Mouse (Mus musculus) kidney, embryonic 15.5 days (tissue): ENCODE data around the gene Notum. TPM values are rescaled to one million over a fixed set of nuclear protein-coding genes. Genes with fewer than 3 reads are reported as not detected.

Source experiments
- ATAC-seq: fragments of 200-750 bp; cut with Nextera tagmentation; replicated peaks from 2 replicates; pipeline ENCODE4 v1.8.0; 2017; ENCODE audit warnings: moderate TSS enrichment; ENCODE audit not compliant: low FRiP score
- H3K27ac ChIP-seq: fragments of 300-500 bp; sonication (generic); 2 replicates; pipeline ENCODE4 v1.5.1; 2015; ENCODE audit warnings: mild to moderate bottlenecking, inconsistent platforms
- H3K27me3 ChIP-seq: fragments of 300-500 bp; sonication (generic); 2 replicates; pipeline ENCODE4 v1.6.1; 2015; ENCODE audit warnings: inconsistent platforms
- H3K36me3 ChIP-seq: fragments of 300-500 bp; sonication (generic); 2 replicates; pipeline ENCODE4 v1.6.1; 2015; ENCODE audit warnings: inconsistent platforms
- H3K4me1 ChIP-seq: fragments of 300-500 bp; sonication (generic); 2 replicates; pipeline ENCODE4 v1.6.1; 2015; ENCODE audit warnings: inconsistent platforms
- H3K4me2 ChIP-seq: fragments of 300-500 bp; sonication (generic); 2 replicates; pipeline ENCODE4 v1.6.1; 2015; ENCODE audit warnings: moderate library complexity, mild to moderate bottlenecking, inconsistent platforms
- H3K4me3 ChIP-seq: fragments of 300-500 bp; sonication (generic); replicated peaks from 2 replicates; pipeline ENCODE4 v1.5.1; 2015; ENCODE audit warnings: mild to moderate bottlenecking, inconsistent platforms
- H3K9ac ChIP-seq: fragments of 300-500 bp; sonication (generic); 2 replicates; pipeline ENCODE4 v1.6.1; 2015; ENCODE audit warnings: mild to moderate bottlenecking, inconsistent platforms
- H3K9me3 ChIP-seq: fragments of 300-500 bp; sonication (generic); replicated peaks from 2 replicates; pipeline ENCODE4 v1.6.1; 2016; ENCODE audit warnings: inconsistent platforms
- WGBS: fragments of 180-500 bp; shearing (Covaris S2); methylation state at CpG from one replicate; pipeline ENCODE4 v1.1.7; 2015; ENCODE audit warnings: mixed read lengths; 5-methylcytosine and 5-hydroxymethylcytosine counted together
- polyA plus RNA-seq: library from polyadenylated mRNA; unstranded; fragments of >200 nt; fragmentation: Nextera tagmentation; extraction: Ambion mirVana; gene quantifications from 2 replicates; pipeline ENCODE4 v1.2.1, GENCODE M21; 2015

Notum gene
- polyA plus RNA-seq, 1 experiment from 2014 or later = 7.7 TPM

DNA sequence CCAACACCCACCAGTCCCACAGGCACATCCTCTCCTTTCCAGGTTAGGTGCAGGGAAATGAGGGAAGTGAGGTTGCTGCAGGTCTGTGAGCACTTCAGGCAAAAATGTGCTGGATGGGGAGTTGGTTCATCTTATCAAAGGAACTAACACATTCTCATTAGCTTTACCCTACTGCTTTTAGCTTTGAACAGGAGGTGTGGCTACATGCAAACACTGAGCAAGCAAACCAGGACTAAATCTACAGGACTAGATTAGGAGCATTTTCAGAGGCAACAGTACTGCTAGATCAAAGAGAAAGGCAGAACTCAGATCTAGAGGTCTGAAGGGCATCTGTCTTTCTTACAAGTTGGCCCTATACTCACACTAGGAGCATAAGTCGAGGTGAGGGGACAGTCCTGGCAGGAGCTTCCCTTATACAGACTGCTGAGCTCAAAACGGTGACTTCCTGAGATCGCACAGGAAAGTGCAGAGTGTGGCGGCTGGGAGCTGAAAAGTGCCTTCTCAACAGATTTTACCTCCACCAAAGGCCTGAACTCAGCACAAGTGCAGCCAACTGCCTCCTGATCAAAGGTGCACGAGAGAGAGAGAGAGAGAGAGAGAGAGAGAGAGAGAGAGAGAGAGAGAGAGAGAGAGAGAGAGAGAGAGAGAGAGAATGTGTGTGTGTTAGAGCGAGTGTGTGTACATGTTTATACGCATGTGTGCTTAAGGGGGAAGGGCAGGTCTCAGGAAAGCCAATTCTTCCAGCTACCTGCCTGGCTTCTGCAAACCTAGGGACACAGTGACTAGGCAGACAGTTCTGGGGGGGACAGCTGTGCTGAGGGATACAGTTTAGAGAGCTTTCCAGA is 29.9 kb downstream of the Notum start:
- Histone ChIP-seq H3K4me2 (peak overlapping the region; percentile 90), H3K4me1 (peaks cover 44% of the 10 kb centered on the region), H3K4me3 (peak overlapping the region; percentile 98), H3K27ac (peak overlapping the region; percentile 92), H3K36me3 (peaks cover 31% of the 10 kb centered on the region), H3K27me3 (no peaks in the 10 kb centered on the region), H3K9me3 (no peaks in the 10 kb centered on the region), H3K9ac (peak overlapping the region; percentile 27; the same call in 1 of the 2 replicates)
- WGBS = 32% methylated on average over 7 of the region's 7 CpGs
- no peak for ATAC-seq

DNA sequence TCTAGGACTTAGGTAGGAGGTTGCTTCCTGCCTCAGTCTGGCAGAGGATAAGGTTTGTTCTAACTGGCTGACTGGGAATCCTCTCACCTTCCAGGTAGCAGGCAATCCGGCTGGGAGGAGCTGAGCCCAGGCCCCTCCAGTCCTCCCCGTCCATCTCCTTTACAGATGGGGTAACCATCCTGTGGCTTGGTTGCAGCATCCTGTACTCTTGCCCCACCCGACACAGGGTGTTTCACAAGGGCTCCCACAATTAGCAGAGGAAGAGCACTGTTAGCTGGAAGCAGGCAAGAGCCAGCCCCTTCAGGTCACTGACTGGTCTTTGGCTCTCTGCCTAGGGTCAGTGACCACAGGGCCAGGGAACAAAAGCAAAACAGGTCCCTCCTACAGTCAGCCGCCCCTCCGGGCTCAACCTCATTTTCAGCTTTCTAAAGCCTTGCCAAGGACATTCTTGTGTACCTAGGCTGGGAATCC is 30.5 kb downstream of the Notum start:
- 20% methylated on average over 5 of the region's 5 CpGs for WGBS

DNA sequence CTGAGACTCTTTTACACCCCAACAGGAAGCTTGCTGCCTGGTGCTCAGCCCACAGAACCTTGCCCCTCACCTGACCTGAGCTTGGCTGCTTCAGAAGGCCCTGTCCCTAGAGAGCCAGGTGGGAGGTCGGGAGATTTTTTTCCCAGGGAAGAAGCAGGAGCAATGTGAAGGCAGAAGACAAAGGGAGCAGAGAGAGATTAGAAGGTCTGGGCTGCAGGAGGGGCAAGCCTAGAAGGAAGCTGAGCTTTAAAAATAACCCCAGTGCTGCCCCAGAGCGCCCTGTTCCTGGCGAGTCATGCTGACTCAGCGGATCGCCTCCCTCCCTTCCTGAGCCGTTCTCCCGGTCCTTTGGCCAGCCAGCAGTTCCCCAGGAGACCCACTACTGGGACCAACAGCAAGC is 31.1 kb downstream of the Notum start:
- H3K4me2 ChIP-seq = peak overlapping the region; percentile 90
- H3K9me3 ChIP-seq = no peaks in the 10 kb centered on the region
- peak overlapping the region; percentile 92 for H3K27ac ChIP-seq
- peaks cover 53% of the 10 kb centered on the region for H3K4me1 ChIP-seq
- peak overlapping the region; percentile 27 for H3K9ac ChIP-seq
- WGBS = 19% methylated on average over 7 of the region's 7 CpGs
- peak overlapping the region; percentile 14; the same call in 1 of the 2 replicates for H3K4me3 ChIP-seq
- no peaks in the 10 kb centered on the region for H3K27me3 ChIP-seq
- ATAC-seq = no peak
- peaks cover 31% of the 10 kb centered on the region for H3K36me3 ChIP-seq

More for the DNA sequence above, 30.5 kb downstream of the Notum start:
- Histone ChIP-seq H3K27ac (peak overlapping the region; percentile 92), H3K9ac (peak overlapping the region; percentile 27; the same call in 1 of the 2 replicates), H3K36me3 (peaks cover 31% of the 10 kb centered on the region), H3K27me3 (no peaks in the 10 kb centered on the region), H3K4me3 (peak overlapping the region; percentile 14), H3K4me1 (peaks cover 48% of the 10 kb centered on the region), H3K9me3 (no peaks in the 10 kb centered on the region), H3K4me2 (peak overlapping the region; percentile 90)
- ATAC-seq = no peak

DNA sequence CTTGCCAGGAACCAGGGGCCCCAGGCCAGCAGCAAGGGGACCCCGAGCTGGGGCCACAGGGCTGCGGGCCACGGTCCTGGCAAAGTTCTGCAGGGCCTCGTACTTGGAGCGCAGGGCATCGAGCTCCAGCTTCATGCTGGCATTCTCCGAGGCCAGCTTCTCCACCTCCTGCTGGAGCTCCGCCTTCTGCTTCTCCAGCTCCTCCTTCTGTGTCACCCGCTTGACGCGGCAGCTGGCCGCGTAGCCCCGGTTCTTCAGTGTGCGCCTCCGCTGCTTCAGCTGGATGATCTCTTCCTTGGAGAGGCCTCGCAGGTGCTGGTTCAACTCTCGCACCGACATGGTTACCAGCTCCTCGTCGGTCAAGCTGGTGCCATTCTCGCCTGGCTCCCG is 31.6 kb downstream of the Notum start:
- H3K27ac ChIP-seq = peak overlapping the region; percentile 92
- H3K4me1 ChIP-seq = peaks cover 55% of the 10 kb centered on the region
- peaks cover 31% of the 10 kb centered on the region for H3K36me3 ChIP-seq
- 75% methylated on average over 23 of the region's 23 CpGs for WGBS
- H3K4me2 ChIP-seq = peak overlapping the region; percentile 90
- H3K9me3 ChIP-seq = no peaks in the 10 kb centered on the region
- 0 out of 2 replicates have a peak overlapping the region, but pooled peaks have one; percentile 27 for H3K9ac ChIP-seq
- no peaks in the 10 kb centered on the region for H3K27me3 ChIP-seq
- no peak for ATAC-seq
- H3K4me3 ChIP-seq = peak overlapping the region; percentile 14; the same call in 1 of the 2 replicates

DNA sequence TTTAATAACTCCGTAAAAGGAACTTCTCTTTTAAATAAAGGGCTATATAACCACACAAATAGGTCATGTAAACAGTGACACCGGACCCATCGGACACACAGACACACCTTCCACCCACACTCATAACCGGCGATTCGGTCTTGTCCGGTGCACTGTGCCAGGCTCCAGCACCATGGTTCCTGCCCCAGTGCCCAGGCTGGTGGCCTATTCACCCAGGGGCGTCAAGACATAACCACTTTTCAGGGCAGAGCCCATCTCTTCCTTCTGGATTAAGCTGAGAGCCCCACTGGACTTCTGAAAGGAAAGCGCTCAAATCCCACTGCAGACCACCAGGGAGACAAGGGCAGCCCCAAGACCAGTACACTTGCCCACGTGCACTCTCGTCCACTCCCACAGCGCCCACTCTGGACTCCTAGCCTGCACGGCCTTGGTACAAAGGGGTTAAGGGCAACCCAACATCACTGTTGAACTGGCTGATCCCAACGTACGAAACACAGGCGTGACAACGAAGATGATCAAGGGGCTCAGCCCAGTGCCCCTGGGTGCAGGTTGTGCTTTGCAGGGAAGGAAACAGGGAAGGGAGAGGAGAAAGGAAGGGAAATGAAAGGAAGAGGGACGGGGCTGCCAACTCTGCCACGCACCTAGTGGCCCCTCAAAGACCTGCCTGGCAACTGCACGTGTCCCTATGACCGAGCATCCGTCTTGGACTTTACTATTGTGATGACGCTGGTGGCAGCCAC is 32.2 kb downstream of the Notum start:
- Histone ChIP-seq H3K9me3 (no peaks in the 10 kb centered on the region), H3K9ac (0 out of 2 replicates have a peak overlapping the region, but pooled peaks have one; percentile 27), H3K36me3 (peaks cover 31% of the 10 kb centered on the region), H3K4me1 (peaks cover 56% of the 10 kb centered on the region), H3K4me2 (0 out of 2 replicates have a peak overlapping the region, but pooled peaks have one; percentile 90), H3K27ac (0 out of 2 replicates have a peak overlapping the region, but pooled peaks have one; percentile 15), H3K4me3 (no peak overlapping the region), H3K27me3 (no peaks in the 10 kb centered on the region)
- ATAC-seq = no peak
- 93% methylated on average over 23 of the region's 23 CpGs for WGBS

DNA sequence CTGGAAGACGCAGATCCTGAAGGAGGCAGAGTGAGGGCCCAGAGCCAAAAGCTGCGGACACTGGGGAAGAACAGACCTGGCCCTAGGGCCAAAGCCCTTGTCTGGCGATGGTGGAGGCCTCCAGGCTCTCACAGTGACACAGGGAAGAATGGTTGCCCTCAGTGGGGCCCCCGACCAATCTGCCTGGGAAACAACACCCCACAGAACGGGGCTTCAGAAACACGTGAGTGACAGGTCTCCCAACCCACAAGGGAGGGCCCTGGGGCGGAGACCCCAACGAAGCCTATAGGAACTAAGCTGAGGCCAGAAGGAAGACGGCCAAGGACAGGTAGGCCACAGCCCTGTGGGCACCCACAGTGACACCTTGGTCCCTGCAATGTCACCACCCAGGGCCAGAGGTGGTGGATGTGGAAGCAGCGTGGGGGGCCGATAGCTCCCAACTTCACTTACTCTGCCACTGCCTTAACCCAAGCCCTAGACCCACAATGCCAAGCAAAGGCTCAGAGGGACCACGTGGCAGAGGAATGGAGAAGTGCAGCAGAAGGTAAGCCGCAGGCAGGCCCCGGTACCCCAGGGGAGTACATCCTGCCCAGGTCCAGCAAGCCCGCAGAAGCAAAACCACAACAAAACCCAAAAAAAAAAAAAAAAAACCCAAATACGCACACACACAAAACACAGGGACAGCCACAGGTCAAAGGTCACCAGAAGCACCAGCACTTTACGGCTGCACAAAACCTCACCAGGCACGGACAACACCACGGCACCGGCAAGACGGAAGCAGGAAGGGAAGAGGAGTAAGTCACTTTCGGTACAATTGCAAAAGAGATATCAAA is 33.3 kb downstream of the Notum start:
- H3K36me3 ChIP-seq = peaks cover 37% of the 10 kb centered on the region
- H3K27ac ChIP-seq = no peak overlapping the region
- no peak overlapping the region for H3K9ac ChIP-seq
- H3K4me3 ChIP-seq = no peak overlapping the region
- H3K4me2 ChIP-seq = no peak overlapping the region
- H3K4me1 ChIP-seq = peaks cover 57% of the 10 kb centered on the region
- H3K27me3 ChIP-seq = no peaks in the 10 kb centered on the region
- 82% methylated on average over 22 of the region's 22 CpGs for WGBS
- no peaks in the 10 kb centered on the region for H3K9me3 ChIP-seq
- ATAC-seq = no peak

DNA sequence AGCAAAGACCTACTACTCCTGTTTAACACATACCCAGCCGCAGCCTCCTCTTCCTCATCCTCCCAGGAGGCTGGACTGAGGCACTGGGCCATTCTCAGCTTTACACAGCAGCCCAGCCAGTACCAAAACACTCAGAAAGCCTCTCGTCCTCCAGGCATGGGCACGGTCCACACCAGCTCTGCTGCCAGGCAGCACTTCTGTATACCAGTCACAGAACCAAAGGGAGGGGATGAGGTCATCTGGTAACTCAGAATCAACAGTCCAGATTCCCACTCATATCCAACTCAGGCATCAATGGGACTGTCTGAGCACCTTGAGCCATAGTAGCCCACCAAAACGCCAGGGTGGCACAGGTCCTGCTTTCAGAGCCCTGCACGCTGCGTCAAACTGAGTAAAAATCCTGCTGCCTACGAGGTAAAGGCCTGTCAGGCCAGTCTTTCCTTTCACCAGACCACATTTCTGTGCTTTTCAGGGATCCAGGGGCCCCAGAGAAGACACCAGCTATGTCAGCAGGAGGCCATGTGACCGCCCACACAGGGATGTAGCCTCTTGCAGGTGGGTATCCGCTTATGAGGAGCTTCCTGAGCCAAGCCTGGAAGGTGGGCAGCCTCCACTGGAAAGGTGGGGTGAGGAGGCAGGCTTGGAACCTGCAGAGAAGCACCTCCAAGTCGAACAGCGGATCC is 34.0 kb downstream of the Notum start:
- Histone ChIP-seq H3K4me3 (no peak overlapping the region), H3K4me1 (peaks cover 51% of the 10 kb centered on the region), H3K9me3 (no peaks in the 10 kb centered on the region), H3K4me2 (no peak overlapping the region), H3K9ac (no peak overlapping the region), H3K27me3 (no peaks in the 10 kb centered on the region), H3K36me3 (peaks cover 45% of the 10 kb centered on the region), H3K27ac (no peak overlapping the region)
- no peak for ATAC-seq
- 87% methylated on average over 11 of the region's 11 CpGs for WGBS

DNA sequence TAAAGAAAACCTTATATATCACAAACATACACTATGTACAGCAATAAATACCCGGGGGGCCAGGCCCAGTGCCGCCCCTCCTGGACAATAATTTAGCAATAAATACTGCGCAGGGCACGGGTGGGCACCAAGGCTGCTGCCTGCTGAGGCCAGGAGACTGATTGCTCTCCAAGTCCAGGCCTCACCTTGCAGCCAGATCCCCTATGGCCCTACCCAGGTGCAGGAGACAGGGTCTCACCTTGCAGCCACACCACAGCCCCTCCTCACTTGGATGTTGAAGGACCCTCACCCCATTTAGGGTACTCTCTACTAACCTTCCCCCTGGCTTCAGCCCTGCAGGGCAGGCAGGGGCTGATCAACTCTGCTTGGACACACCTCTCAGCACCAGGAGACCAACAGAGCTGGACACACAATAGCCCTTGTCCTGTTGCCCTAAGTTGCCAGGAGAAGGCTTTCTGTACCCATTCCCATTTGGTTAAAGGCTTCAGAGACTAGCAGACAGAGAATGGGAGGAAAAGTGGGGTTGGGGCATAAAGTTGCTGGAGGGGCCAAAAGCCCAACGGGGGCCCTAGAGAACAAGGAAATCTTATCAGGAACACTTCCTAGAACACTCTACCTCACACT is 35.7 kb downstream of the Notum start, which contains the start of gene Sirt7:
Gene Sirt7, minus strand, starts transcription at position 89 of the 624 bp plus-strand sequence.
- Histone ChIP-seq H3K36me3 (peaks cover 60% of the 10 kb centered on the region), H3K4me3 (peak within 1 kb of the TSS; percentile 90), H3K9me3 (no peaks in the 10 kb centered on the region), H3K27ac (peak within 1 kb of the TSS; percentile 86), H3K27me3 (no peaks in the 10 kb centered on the region), H3K9ac (peak within 1 kb of the TSS; percentile 63), H3K4me2 (peak within 1 kb of the TSS; percentile 96), H3K4me1 (peaks cover 34% of the 10 kb centered on the region)
- 14% methylated on average over 5 of the region's 5 CpGs for WGBS
- ATAC-seq = peak; percentile 31; the same call in 1 of the 2 replicates

DNA sequence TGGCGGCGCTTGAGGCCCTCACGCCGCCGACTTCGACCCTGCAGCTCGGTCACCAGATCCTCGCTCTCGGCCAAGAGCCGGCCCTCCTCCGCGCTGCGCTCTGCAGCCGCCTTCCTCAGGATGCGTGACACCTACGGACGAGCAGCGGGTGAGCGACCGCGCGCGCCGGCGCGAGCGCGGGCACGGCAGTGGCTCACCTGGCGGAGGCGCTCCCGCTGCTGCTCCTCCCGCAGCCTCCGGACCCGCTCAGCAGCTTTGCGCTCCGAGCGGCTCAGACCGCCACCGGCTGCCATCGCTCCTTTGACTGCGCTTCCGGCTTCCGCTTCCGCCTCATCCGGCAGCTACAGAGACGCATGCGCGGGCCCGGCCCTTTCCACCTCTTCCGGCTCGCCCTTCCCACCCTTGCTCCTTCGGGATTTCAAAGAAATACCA is 36.3 kb downstream of the Notum start:
- Histone ChIP-seq H3K27ac (peak overlapping the region; percentile 86), H3K4me3 (peak overlapping the region; percentile 90), H3K4me1 (peaks cover 28% of the 10 kb centered on the region), H3K36me3 (peaks cover 64% of the 10 kb centered on the region), H3K4me2 (peak overlapping the region; percentile 96), H3K9me3 (no peaks in the 10 kb centered on the region), H3K27me3 (no peaks in the 10 kb centered on the region), H3K9ac (peak overlapping the region; percentile 63)
- under 1% methylated on average over 53 of the region's 53 CpGs for WGBS
- ATAC-seq = peak; percentile 79

DNA sequence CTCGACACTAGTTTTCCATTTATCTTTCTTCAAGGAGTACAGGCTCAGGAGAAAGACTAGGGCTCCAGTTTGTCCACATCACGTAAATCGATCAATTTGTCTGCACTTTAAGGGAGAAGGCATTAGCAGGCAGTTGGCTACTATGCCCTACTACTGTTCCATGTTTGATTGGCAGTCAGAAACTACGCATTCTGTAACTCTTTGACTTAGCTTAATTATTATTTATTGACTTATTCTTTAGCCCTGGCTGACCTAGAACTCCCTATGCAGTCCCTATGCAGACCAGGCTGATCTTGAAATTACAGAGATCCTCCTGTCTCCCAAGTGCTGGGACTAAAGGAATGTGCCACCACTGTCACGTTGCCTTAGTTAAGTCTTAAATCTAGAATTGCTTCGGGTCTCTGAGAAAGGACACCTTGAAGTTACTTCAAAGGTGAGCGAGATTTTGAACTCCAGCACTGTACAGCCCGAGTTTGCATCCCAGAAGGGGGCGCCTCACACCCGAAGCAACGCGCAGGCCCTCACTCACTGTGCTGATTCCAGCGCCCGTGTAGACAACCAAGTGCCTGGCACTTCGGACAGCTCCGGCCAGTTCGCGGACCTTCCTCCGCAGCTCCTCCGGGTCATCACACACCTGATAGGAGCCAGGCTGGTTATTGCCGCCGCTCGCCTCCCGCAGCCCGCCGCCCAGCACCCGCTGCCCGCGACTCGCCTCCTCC is 36.9 kb downstream of the Notum start:
- H3K9ac ChIP-seq = peak overlapping the region; percentile 63
- peak; percentile 78 for ATAC-seq
- H3K36me3 ChIP-seq = peaks cover 64% of the 10 kb centered on the region
- peak overlapping the region; percentile 96 for H3K4me2 ChIP-seq
- no peaks in the 10 kb centered on the region for H3K27me3 ChIP-seq
- 11% methylated on average over 30 of the region's 30 CpGs for WGBS
- peak overlapping the region; percentile 86 for H3K27ac ChIP-seq
- peaks cover 23% of the 10 kb centered on the region for H3K4me1 ChIP-seq
- peak overlapping the region; percentile 90 for H3K4me3 ChIP-seq
- no peaks in the 10 kb centered on the region for H3K9me3 ChIP-seq
